Mouse (Mus musculus): Measurements from ENCODE around the gene Bcl9. TPM values are rescaled to one million over a fixed set of nuclear protein-coding genes. Genes with fewer than 3 reads are reported as not detected.

The Bcl9 gene
- polyA plus RNA-seq, 1 experiment, result 11.5 TPM

- H3K27ac ChIP-seq (ENCODE audit: control insufficient read depth, insufficient read depth, low read depth, low read length, poor library complexity), result no peak overlapping the region
- no peak overlapping the region for H3K4me3 ChIP-seq (replicated peaks; ENCODE audit: control insufficient read depth, low read depth, low read length)
- no peaks in the 10 kb centered on the region for H3K4me1 ChIP-seq (ENCODE audit: control insufficient read depth, insufficient read depth, low read length)
- WGBS, result 84% methylated on average over 9 of the region's 9 CpGs
- no peak for TF ChIP-seq POLR2A (IDR thresholded peaks at IDR 0.05; ENCODE audit: borderline replicate concordance, control insufficient read depth, low read depth, low read length)
These were observed 13.7 kb downstream of the Bcl9 start for GRCm38 (mm10) chr3:97284056-97284455.

- H3K27ac ChIP-seq (ENCODE audit: control insufficient read depth, insufficient read depth, low read depth, low read length, poor library complexity), result no peak overlapping the region
- TF ChIP-seq CTCF (IDR thresholded peaks at IDR 0.05; ENCODE audit: control insufficient read depth, insufficient read depth, low read length), result no peak
- no peak for TF ChIP-seq POLR2A (IDR thresholded peaks at IDR 0.05; ENCODE audit: borderline replicate concordance, control insufficient read depth, low read depth, low read length)
- H3K4me3 ChIP-seq (replicated peaks; ENCODE audit: control insufficient read depth, low read depth, low read length), result no peak overlapping the region
- no peaks in the 10 kb centered on the region for H3K4me1 ChIP-seq (ENCODE audit: control insufficient read depth, insufficient read depth, low read length)
- 77% methylated on average over 7 of the region's 7 CpGs for WGBS
These were observed 16.3 kb downstream of the Bcl9 start for GRCm38 (mm10) chr3:97281426-97281825.

GRCm38 (mm10) chr3:97275708-97276107 lies 22.0 kb downstream of the Bcl9 start:
- TF ChIP-seq CTCF (IDR thresholded peaks at IDR 0.05; ENCODE audit: control insufficient read depth, insufficient read depth, low read length) (no peak), POLR2A (IDR thresholded peaks at IDR 0.05; ENCODE audit: borderline replicate concordance, control insufficient read depth, low read depth, low read length) (no peak)
- Histone ChIP-seq H3K27ac (ENCODE audit: control insufficient read depth, insufficient read depth, low read depth, low read length, poor library complexity) (no peak overlapping the region), H3K4me1 (ENCODE audit: control insufficient read depth, insufficient read depth, low read length) (no peaks in the 10 kb centered on the region), H3K4me3 (replicated peaks; ENCODE audit: control insufficient read depth, low read depth, low read length) (no peak overlapping the region)
- 92% methylated on average over 5 of the region's 5 CpGs for WGBS

- no peaks in the 10 kb centered on the region for H3K4me1 ChIP-seq (ENCODE audit: control insufficient read depth, insufficient read depth, low read length)
- 88% methylated on average over 15 of the region's 15 CpGs for WGBS
- no peak overlapping the region for H3K27ac ChIP-seq (ENCODE audit: control insufficient read depth, insufficient read depth, low read depth, low read length, poor library complexity)
- no peak overlapping the region for H3K4me3 ChIP-seq (replicated peaks; ENCODE audit: control insufficient read depth, low read depth, low read length)
- TF ChIP-seq CTCF (IDR thresholded peaks at IDR 0.05; ENCODE audit: control insufficient read depth, insufficient read depth, low read length) (no peak), POLR2A (IDR thresholded peaks at IDR 0.05; ENCODE audit: borderline replicate concordance, control insufficient read depth, low read depth, low read length) (no peak)
These were observed 23.0 kb downstream of the Bcl9 start for GRCm38 (mm10) chr3:97274516-97275230.

- Histone ChIP-seq H3K4me3 (replicated peaks; ENCODE audit: control insufficient read depth, low read depth, low read length) (no peak overlapping the region), H3K4me1 (ENCODE audit: control insufficient read depth, insufficient read depth, low read length) (no peaks in the 10 kb centered on the region), H3K27ac (ENCODE audit: control insufficient read depth, insufficient read depth, low read depth, low read length, poor library complexity) (no peak overlapping the region)
- WGBS, result 77% methylated on average over 5 of the region's 5 CpGs
- TF ChIP-seq CTCF (IDR thresholded peaks at IDR 0.05; ENCODE audit: control insufficient read depth, insufficient read depth, low read length) (no peak), POLR2A (IDR thresholded peaks at IDR 0.05; ENCODE audit: borderline replicate concordance, control insufficient read depth, low read depth, low read length) (no peak)
These were observed 23.8 kb downstream of the Bcl9 start for GRCm38 (mm10) chr3:97273876-97274275.

- Histone ChIP-seq H3K4me3 (replicated peaks; ENCODE audit: control insufficient read depth, low read depth, low read length) (no peak overlapping the region), H3K4me1 (ENCODE audit: control insufficient read depth, insufficient read depth, low read length) (no peaks in the 10 kb centered on the region), H3K27ac (ENCODE audit: control insufficient read depth, insufficient read depth, low read depth, low read length, poor library complexity) (no peak overlapping the region)
- TF ChIP-seq POLR2A (IDR thresholded peaks at IDR 0.05; ENCODE audit: borderline replicate concordance, control insufficient read depth, low read depth, low read length) (no peak), CTCF (IDR thresholded peaks at IDR 0.05; ENCODE audit: control insufficient read depth, insufficient read depth, low read length) (no peak)
- 80% methylated on average over 15 of the region's 15 CpGs for WGBS
These were observed 31.9 kb downstream of the Bcl9 start for GRCm38 (mm10) chr3:97265667-97266415.

- TF ChIP-seq CTCF (IDR thresholded peaks at IDR 0.05; ENCODE audit: control insufficient read depth, insufficient read depth, low read length), result no peak
- no peak for TF ChIP-seq POLR2A (IDR thresholded peaks at IDR 0.05; ENCODE audit: borderline replicate concordance, control insufficient read depth, low read depth, low read length)
- Histone ChIP-seq H3K4me3 (replicated peaks; ENCODE audit: control insufficient read depth, low read depth, low read length) (no peak overlapping the region), H3K27ac (ENCODE audit: control insufficient read depth, insufficient read depth, low read depth, low read length, poor library complexity) (no peak overlapping the region), H3K4me1 (ENCODE audit: control insufficient read depth, insufficient read depth, low read length) (no peaks in the 10 kb centered on the region)
- 84% methylated on average over 1 of the region's 1 CpGs for WGBS
These were observed 35.5 kb downstream of the Bcl9 start for GRCm38 (mm10) chr3:97262235-97262634.

- H3K27ac ChIP-seq (ENCODE audit: control insufficient read depth, insufficient read depth, low read depth, low read length, poor library complexity), result no peak overlapping the region
- H3K4me3 ChIP-seq (replicated peaks; ENCODE audit: control insufficient read depth, low read depth, low read length), result no peak overlapping the region
- H3K4me1 ChIP-seq (ENCODE audit: control insufficient read depth, insufficient read depth, low read length), result no peaks in the 10 kb centered on the region; the same call in 1 of the 2 replicates
- 13% methylated on average over 9 of the region's 9 CpGs for WGBS
- no peak for TF ChIP-seq CTCF (IDR thresholded peaks at IDR 0.05; ENCODE audit: control insufficient read depth, insufficient read depth, low read length)
- TF ChIP-seq POLR2A (IDR thresholded peaks at IDR 0.05; ENCODE audit: borderline replicate concordance, control insufficient read depth, low read depth, low read length), result no peak
These were observed 41.9 kb downstream of the Bcl9 start for GRCm38 (mm10) chr3:97255706-97256339.

All from bone marrow, adult 2 months (tissue).